Mouse (Mus musculus) CH12.LX (cell line): ENCODE measurements around the gene Entpd1. TPM values are rescaled to one million over a fixed set of nuclear protein-coding genes. Genes with fewer than 3 reads are reported as not detected.

ENCODE experiments used
- DNase-seq: peaks from one replicate; pipeline ENCODE4 v3.0.0-alpha.2; 2013; ENCODE audit errors: extremely low read depth
- H3K27ac ChIP-seq: 2 replicates; pipeline ENCODE4 v1.5.1; 2012; ENCODE audit warnings: low read depth, mild to moderate bottlenecking, control low read depth, moderate library complexity; ENCODE audit not compliant: insufficient read depth
- H3K27me3 ChIP-seq: replicated peaks from 2 replicates; pipeline ENCODE3; 2012; ENCODE audit warnings: inconsistent platforms
- H3K36me3 ChIP-seq, 2 experiments: replicated peaks in 1 of 2; 2 replicates each; pipeline versions ENCODE3 to v1.6.1; 2012; ENCODE audit warnings: inconsistent platforms in 1 of 2, low read length in 1 of 2, mild to moderate bottlenecking in 1 of 2, mixed read lengths in 1 of 2, moderate library complexity in 1 of 2; ENCODE audit not compliant: control insufficient read depth in 1 of 2, insufficient read depth in 1 of 2
- H3K4me1 ChIP-seq, 2 experiments: 2 replicates each; pipeline ENCODE4 v1.6.1; 2012; ENCODE audit warnings: inconsistent platforms in 1 of 2, moderate library complexity in 1 of 2; ENCODE audit not compliant: insufficient read depth in 2 of 2, control insufficient read depth in 1 of 2
- H3K4me2 ChIP-seq: 2 replicates; pipeline ENCODE4 v1.6.1; 2012; ENCODE audit warnings: low read depth, mild to moderate bottlenecking, control low read depth; ENCODE audit not compliant: poor library complexity, insufficient read depth, severe bottlenecking
- H3K4me3 ChIP-seq, 3 experiments: fragments of 150-350 bp in 1 of 3; sonication (generic) in 1 of 3; replicated peaks in 1 of 3; 2 replicates each; pipeline versions ENCODE3 to v1.5.1; 2011 to 2012; ENCODE audit warnings: low read depth in 2 of 3, low read length in 2 of 3, mild to moderate bottlenecking in 2 of 3, moderate library complexity in 2 of 3, control low read depth in 1 of 3, improper control_type of control experiment in 1 of 3, inconsistent platforms in 1 of 3, mixed read lengths in 1 of 3; ENCODE audit not compliant: poor library complexity in 1 of 3
- H3K79me2 ChIP-seq: replicated peaks from 2 replicates; pipeline ENCODE4 v1.6.1; 2012; ENCODE audit warnings: mild to moderate bottlenecking, moderate library complexity; ENCODE audit not compliant: control insufficient read depth, poor library complexity, insufficient read depth, severe bottlenecking; ENCODE audit errors: extremely low read depth
- H3K9ac ChIP-seq: 2 replicates; pipeline ENCODE4 v1.6.1; 2012; ENCODE audit warnings: low read depth, mild to moderate bottlenecking, control low read depth, moderate library complexity; ENCODE audit not compliant: insufficient read depth
- H3K9me3 ChIP-seq: replicated peaks from 2 replicates; pipeline ENCODE3; 2012; ENCODE audit warnings: low read length, inconsistent platforms, mixed read lengths
- CHD2 ChIP-seq: IDR thresholded peaks from 2 replicates; pipeline ENCODE4 v1.6.1; 2011; ENCODE audit warnings: low read length, improper control_type of control experiment
- CTCF ChIP-seq, 2 experiments: IDR thresholded peaks in 1 of 2; conservative IDR thresholded peaks in 1 of 2; 2 replicates each; pipeline ENCODE4 v1.5.1; 2011 to 2012; ENCODE audit warnings: low read depth in 2 of 2, low read length in 2 of 2, improper control_type of control experiment in 1 of 2, inconsistent platforms in 1 of 2, mild to moderate bottlenecking in 1 of 2, moderate library complexity in 1 of 2
- ELF1 ChIP-seq: IDR thresholded peaks from 2 replicates; pipeline ENCODE4 v1.6.1; 2014; ENCODE audit warnings: low read depth, mild to moderate bottlenecking, inconsistent platforms, low read length, improper control_type of control experiment
- GABPA ChIP-seq: IDR thresholded peaks from 2 replicates; pipeline ENCODE4 v1.6.1; 2012; ENCODE audit warnings: low read depth, low read length, improper control_type of control experiment, inconsistent platforms; ENCODE audit not compliant: insufficient replicate concordance
- HCFC1 ChIP-seq: IDR thresholded peaks from 2 replicates; pipeline ENCODE4 v1.6.1; 2012; ENCODE audit warnings: low read depth, mild to moderate bottlenecking, inconsistent platforms, low read length, improper control_type of control experiment
- JUND ChIP-seq: conservative IDR thresholded peaks from 2 replicates; pipeline ENCODE4 v1.6.1; 2011; ENCODE audit warnings: low read depth, low read length, improper control_type of control experiment
- MAFK ChIP-seq: IDR thresholded peaks from 2 replicates; pipeline ENCODE4 v1.6.1; 2011; ENCODE audit warnings: low read length, improper control_type of control experiment; ENCODE audit not compliant: insufficient replicate concordance
- MAX ChIP-seq: IDR thresholded peaks from 2 replicates; pipeline ENCODE4 v1.6.1; 2011; ENCODE audit warnings: low read length, improper control_type of control experiment
- MAZ ChIP-seq: IDR thresholded peaks from 2 replicates; pipeline ENCODE4 v1.6.1; 2012; ENCODE audit warnings: low read depth, mild to moderate bottlenecking, inconsistent platforms, low read length, improper control_type of control experiment, moderate library complexity
- MYC ChIP-seq: IDR thresholded peaks from 2 replicates; pipeline ENCODE4 v1.6.1; 2011; ENCODE audit warnings: low read depth, mild to moderate bottlenecking, improper control_type of control experiment, low read length
- PAX5 ChIP-seq: IDR thresholded peaks from 2 replicates; pipeline ENCODE4 v1.6.1; 2012; ENCODE audit warnings: low read length, inconsistent platforms, mixed read lengths
- POLR2AphosphoS2 ChIP-seq: IDR thresholded peaks from 2 replicates; pipeline ENCODE4 v1.6.1; 2011; ENCODE audit warnings: low read depth, low read length, improper control_type of control experiment
- RAD21 ChIP-seq: IDR thresholded peaks from 2 replicates; pipeline ENCODE4 v1.6.1; 2011; ENCODE audit warnings: low read depth, mild to moderate bottlenecking, low read length, improper control_type of control experiment, moderate library complexity
- RCOR1 ChIP-seq: conservative IDR thresholded peaks from 2 replicates; pipeline ENCODE4 v1.6.1; 2012; ENCODE audit warnings: low read depth, mild to moderate bottlenecking, inconsistent platforms, low read length, improper control_type of control experiment
- SIN3A ChIP-seq: IDR thresholded peaks from 2 replicates; pipeline ENCODE4 v1.6.1; 2012; ENCODE audit warnings: low read length, improper control_type of control experiment, inconsistent platforms
- SMC3 ChIP-seq: IDR thresholded peaks from 2 replicates; pipeline ENCODE4 v1.6.1; 2011; ENCODE audit warnings: low read depth, low read length, improper control_type of control experiment
- USF1 ChIP-seq: IDR thresholded peaks from 2 replicates; pipeline ENCODE4 v1.6.1; 2014; ENCODE audit warnings: low read depth, mild to moderate bottlenecking, inconsistent platforms, low read length, improper control_type of control experiment
- ZC3H11A ChIP-seq: IDR thresholded peaks from 2 replicates; pipeline ENCODE4 v1.6.1; 2012; ENCODE audit warnings: low read depth, mild to moderate bottlenecking, inconsistent platforms, low read length, improper control_type of control experiment
- dilution Hi-C: fragments of 300-500 bp; cut with MboI; formaldehyde crosslinking; loops from 2 replicates; pipeline ENCODE4 v1.14.3; 2020; ENCODE audit warnings: low sequenced_read_pairs; ENCODE audit not compliant: extremely low pct_unique_long_range_greater_than_20kb, extremely low pct_ligation_motif_present
- in situ Hi-C: fragments of 300-500 bp; cut with MboI; formaldehyde crosslinking; loops from 3 replicates; pipeline ENCODE4 v1.14.3; 2019; ENCODE audit warnings: low sequenced_read_pairs, low pct_ligation_motif_present, low pct_unique_long_range_greater_than_20kb, mixed read lengths
- polyA plus RNA-seq: library from polyadenylated mRNA; unstranded; fragments of >175 nt; gene quantifications from 2 replicates; pipeline ENCODE4 v1.2.1, GENCODE M21; 2012; ENCODE audit warnings: low read depth; ENCODE audit not compliant: insufficient read length
- total RNA-seq, 2 experiments: library from RNA; depleted of rRNA; stranded (reverse); fragments of 300-350 nt in 1 of 2; fragments of >200 nt in 1 of 2; gene quantifications; 2 replicates each; pipeline ENCODE4 v1.2.3; 2012 to 2014

Entpd1 gene
- total and polyA plus RNA-seq, 3 experiments = 14.7 to 21.2 (median 19.5) TPM

DNA sequence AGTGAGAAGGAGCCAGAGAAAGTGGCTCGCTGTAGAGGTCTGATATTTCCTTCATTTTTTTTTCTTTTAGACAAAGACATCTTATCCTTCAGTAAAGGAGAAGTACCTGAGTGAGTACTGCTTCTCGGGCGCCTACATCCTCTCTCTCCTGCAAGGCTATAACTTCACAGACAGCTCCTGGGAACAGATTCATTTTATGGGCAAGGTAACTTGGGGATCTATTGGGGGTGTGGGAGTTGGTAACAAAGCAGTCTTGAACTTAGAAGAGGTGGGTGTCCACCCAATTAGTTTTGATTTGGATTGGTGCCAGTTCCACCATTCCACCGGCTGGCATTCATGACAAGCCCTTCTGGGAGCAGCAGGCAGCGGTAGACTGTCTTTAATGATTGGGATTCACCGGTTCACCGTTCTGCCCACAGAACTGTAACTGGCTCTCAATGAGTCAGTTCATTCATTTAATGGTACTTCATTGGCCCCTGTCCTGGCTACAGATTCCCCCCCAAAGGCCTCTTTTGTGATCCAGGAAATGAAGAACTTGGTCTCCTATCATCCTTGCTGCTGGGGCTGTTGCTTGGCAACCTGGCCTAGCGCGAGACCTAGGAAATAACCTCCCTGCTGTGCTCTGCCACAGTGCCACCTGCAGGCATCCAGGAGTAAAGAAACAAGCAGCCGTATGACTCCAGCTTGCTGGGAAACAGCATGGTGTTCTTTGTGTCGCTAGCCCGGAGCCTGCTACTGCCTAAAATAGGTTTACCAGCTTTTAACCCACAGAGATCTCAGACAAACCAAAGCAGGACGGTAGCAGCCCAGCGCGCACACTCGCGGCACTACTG, 124.7 kb downstream of the Entpd1 start:
- H3K79me2 ChIP-seq = no peaks in the 10 kb centered on the region
- no peak overlapping the region for H3K4me3 ChIP-seq
- no peak overlapping the region for H3K4me2 ChIP-seq

DNA sequence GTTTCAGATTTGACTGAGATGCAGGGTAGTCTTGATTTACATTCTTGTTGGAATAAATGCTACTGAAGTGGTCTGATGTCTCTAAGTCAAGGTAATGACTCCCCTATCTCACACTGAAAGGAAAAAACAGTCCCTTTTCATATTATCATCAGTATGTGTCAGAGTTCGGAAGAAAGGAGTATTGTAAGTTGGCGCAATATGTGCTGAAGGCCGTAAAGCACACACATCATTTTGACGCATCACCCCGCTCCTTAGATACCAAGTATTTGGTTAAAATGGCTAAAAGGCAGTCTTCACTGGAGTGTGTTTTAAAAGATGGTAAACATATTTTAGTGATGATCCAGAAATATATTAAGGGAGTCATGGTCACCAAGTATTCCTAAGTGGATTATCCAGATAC, 125.4 kb downstream of the Entpd1 start:
- Histone ChIP-seq H3K27me3 (no peaks in the 10 kb centered on the region), H3K27ac (no peak overlapping the region), H3K36me3 (peaks cover 28 to 58% of the 10 kb centered on the region in 2 experiments), H3K79me2 (no peaks in the 10 kb centered on the region), H3K4me2 (no peak overlapping the region), H3K9ac (no peak overlapping the region), H3K4me3 (no peak overlapping the region), H3K9me3 (no peaks in the 10 kb centered on the region), H3K4me1 (peaks cover 0 to 6% of the 10 kb centered on the region in 2 experiments; a peak in 2 of 4 replicates)
- dilution Hi-C loops = no loop called here
- no peak for TF ChIP-seq GABPA
- no peak for TF ChIP-seq ELF1
- TF ChIP-seq RCOR1 = no peak
- no peak for TF ChIP-seq USF1
- in situ Hi-C loops = no loop called here
- no peak for DNase-seq

More for the DNA sequence above, 124.7 kb downstream of the Entpd1 start:
- peaks cover 0 to 6% of the 10 kb centered on the region in 2 experiments; a peak in 2 of 4 replicates for H3K4me1 ChIP-seq
- H3K36me3 ChIP-seq = peaks cover 28 to 58% of the 10 kb centered on the region in 2 experiments
- no peaks in the 10 kb centered on the region for H3K9me3 ChIP-seq
- peak; percentile 75 for DNase-seq
- H3K27ac ChIP-seq = no peak overlapping the region
- in situ Hi-C loops (no loop called here), dilution Hi-C loops (no loop called here)
- no peaks in the 10 kb centered on the region for H3K27me3 ChIP-seq
- TF ChIP-seq SMC3 = peak; percentile 58
- peak; percentile 63 for TF ChIP-seq RAD21
- no peak for TF ChIP-seq ZC3H11A
- TF ChIP-seq POLR2AphosphoS2 = no peak
- peak; percentile 16 to 70; a peak in 3 of 4 replicates for TF ChIP-seq CTCF (conservative IDR thresholded peaks at IDR 0.05 in 1 of 2, IDR thresholded peaks at IDR 0.05 in 1 of 2; ENCODE audit: low read depth in 2 of 2, low read length in 2 of 2)
- TF ChIP-seq MYC = no peak
- H3K9ac ChIP-seq = no peak overlapping the region

GRCm38 (mm10) chr19:40738683-40739324, 126.6 kb downstream of the Entpd1 start:
- Histone ChIP-seq H3K27me3 (no peaks in the 10 kb centered on the region), H3K36me3 (peaks cover 26 to 53% of the 10 kb centered on the region in 2 experiments)

More at GRCm38 (mm10) chr19:40738683-40739324, 126.6 kb downstream of the Entpd1 start:
- H3K4me1 ChIP-seq = peaks cover 0 to 6% of the 10 kb centered on the region in 2 experiments; a peak in 2 of 4 replicates
- DNase-seq = no peak
- in situ Hi-C loops = no loop called here
- no peaks in the 10 kb centered on the region for H3K9me3 ChIP-seq
- TF ChIP-seq CHD2 = no peak
- no peak for TF ChIP-seq MAX
- no peak for TF ChIP-seq HCFC1
- TF ChIP-seq PAX5 = no peak
- TF ChIP-seq USF1 = no peak
- no peak for TF ChIP-seq JUND
- no peak for TF ChIP-seq MAFK
- TF ChIP-seq SMC3 = no peak
- TF ChIP-seq MAZ = no peak
- no peak for TF ChIP-seq SIN3A
- no peak overlapping the region for H3K4me3 ChIP-seq
- dilution Hi-C loops = no loop called here
- no peak overlapping the region for H3K9ac ChIP-seq
- no peak overlapping the region for H3K4me2 ChIP-seq
- H3K79me2 ChIP-seq = no peaks in the 10 kb centered on the region
- H3K27ac ChIP-seq = no peak overlapping the region
